Mouse (Mus musculus) E14TG2a.4 (cell line): ENCODE measurements around the gene Acot7.

Source experiments
- CTCF ChIP-seq: conservative IDR thresholded peaks from 2 replicates; pipeline ENCODE4 v1.5.1; 2014; ENCODE audit warnings: low read length
- NANOG ChIP-seq: IDR thresholded peaks from 2 replicates; pipeline ENCODE4 v1.6.1; 2014; ENCODE audit warnings: borderline replicate concordance, low read length, mixed read lengths
- POU5F1 ChIP-seq: IDR thresholded peaks from 2 replicates; pipeline ENCODE4 v1.6.1; 2014; ENCODE audit warnings: low read length, borderline replicate concordance

- TF ChIP-seq CTCF, result no peak
- no peak for TF ChIP-seq POU5F1
- no peak for TF ChIP-seq NANOG
Measured at GRCm38 (mm10) chr4:152189071-152189470, 11.1 kb downstream of the Acot7 start.
